Mouse (Mus musculus) hematopoietic stem cell, adult 5-6 weeks (primary cell): ENCODE data around the gene C1ql4. TPM values are rescaled to one million over a fixed set of nuclear protein-coding genes. Genes with fewer than 3 reads are reported as not detected.

Experiments
- ATAC-seq, 2 experiments: fragments of 125-278 bp in 1 of 2; replicated peaks in 1 of 2; 2 replicates each; pipeline ENCODE4 v1.8.0; 2016 to 2017; ENCODE audit warnings: inconsistent platforms in 2 of 2, mild to moderate bottlenecking in 2 of 2, moderate number of reproducible peaks in 2 of 2, low read depth in 1 of 2, moderate TSS enrichment in 1 of 2; ENCODE audit not compliant: low FRiP score in 2 of 2, poor library complexity in 2 of 2, severe bottlenecking in 2 of 2, insufficient read depth in 1 of 2, low TSS enrichment in 1 of 2
- total RNA-seq: library from RNA; stranded (forward); fragments of 172-1452, 232-1000 nt; gene quantifications from 2 replicates; pipeline ENCODE4 v1.2.3, GENCODE M21; 2017

C1ql4 gene
- total RNA-seq = not detected in 2 replicates

GRCm38 (mm10) chr15:99087253-99088075 is at the start of gene C1ql4:
TSS of gene C1ql4 (minus strand) at chr15:99087817.
- no peak for ATAC-seq

GRCm38 (mm10) chr15:99129956-99130910 is 42.6 kb upstream of the C1ql4 start:
- no peak for ATAC-seq

DNA sequence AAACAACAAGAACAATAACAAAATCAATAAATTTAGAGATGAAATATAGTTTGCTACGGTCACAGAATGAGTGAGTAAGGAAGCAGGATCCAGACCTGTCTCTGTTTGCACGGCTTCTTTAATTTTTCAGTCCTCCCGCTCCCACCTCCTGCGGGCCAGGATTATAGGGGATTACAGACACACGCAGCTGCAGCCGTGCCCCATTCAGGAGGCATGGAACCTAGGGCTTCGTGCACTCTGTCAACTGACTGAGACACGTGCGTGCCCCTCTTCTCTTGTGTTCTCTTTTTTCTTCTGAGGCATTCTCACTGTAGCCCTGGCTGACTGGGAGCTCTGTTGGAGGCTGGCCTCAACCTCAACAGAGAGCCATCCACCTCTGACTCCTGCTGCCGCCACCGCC is 41.8 kb upstream of the C1ql4 start:
- ATAC-seq = no peak

- no peak for ATAC-seq
These were observed 40.4 kb upstream of the C1ql4 start for GRCm38 (mm10) chr15:99127851-99128522.

- no peak for ATAC-seq
These were observed 39.3 kb upstream of the C1ql4 start for GRCm38 (mm10) chr15:99126816-99127365.

DNA sequence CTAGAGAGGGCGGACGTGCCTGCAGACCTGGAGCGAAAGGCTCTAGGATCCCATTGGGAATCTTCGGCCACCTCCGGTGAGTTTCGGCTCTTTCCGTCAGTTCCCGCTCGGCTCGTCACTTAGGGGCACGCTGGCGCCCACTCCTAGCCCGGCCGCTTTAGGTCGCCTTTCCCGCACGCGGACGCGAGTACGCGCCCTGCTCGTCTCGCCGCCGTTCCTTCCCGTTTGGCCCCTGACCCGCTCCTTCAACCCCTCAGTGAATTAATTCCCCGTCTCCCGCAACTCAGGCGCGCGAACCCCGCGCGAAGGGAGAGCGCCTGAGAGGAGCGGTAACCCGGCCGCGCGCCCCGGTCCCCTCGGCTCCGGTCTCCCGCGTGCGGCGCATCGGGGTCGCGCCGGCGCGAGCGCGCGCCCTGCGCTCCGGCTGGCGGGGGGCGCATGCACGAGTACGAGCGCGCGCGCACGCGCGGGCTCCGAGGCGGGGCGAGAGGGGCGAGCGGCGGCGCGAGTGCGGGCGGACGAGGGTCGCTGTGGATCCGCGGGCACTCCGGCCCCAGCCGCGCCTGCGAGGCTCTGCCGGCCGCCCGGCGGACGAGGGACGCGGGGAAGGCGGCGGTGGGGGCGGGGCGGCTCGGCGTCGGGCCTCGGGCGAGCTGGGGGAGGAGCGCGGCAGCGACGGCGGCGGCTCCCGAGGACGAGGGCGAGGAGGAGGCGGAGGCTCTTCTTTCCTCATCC is 38.6 kb upstream of the C1ql4 start:
- no peak for ATAC-seq

DNA sequence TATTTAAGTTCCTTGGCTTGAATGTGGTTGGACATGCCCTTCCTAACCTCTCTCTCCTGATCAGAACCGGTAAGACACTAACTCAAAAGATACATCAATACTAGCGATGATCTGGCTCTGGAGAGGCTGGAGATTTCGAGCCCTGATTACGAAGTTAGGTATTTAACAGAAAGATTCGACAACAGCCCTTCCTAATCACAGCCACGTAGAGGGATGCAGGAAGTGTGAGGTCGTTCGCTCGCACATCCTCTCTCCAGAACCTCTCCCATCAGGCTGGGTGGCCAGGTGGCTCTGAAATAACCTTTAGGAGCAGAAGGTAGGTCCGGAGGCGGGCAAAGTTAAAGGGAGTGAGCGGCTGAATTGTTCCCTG is 38.1 kb upstream of the C1ql4 start, which contains the start of gene Spats2:
Spats2 (plus strand) TSS at position 206 of the 370 bp plus-strand sequence.
- no peak for ATAC-seq

DNA sequence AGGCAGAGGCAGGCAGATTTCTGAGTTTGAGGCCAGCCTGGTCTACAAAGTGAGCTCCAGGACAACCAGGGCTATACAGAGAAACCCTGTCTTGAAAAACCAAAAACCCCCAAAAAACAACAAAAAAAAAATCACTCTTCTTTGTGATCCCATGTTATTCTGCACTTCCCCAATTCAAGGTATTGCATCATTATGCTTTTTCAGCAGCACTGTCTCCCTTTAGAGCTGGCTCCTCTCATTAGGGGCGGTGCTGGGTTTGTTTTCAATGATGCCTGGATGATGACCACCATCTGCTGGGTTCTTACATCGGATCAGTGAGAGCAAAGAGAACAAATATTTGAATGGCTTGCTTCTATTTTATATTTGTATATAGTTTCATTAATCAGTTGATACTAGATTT is 35.0 kb upstream of the C1ql4 start:
- no peak for ATAC-seq

DNA sequence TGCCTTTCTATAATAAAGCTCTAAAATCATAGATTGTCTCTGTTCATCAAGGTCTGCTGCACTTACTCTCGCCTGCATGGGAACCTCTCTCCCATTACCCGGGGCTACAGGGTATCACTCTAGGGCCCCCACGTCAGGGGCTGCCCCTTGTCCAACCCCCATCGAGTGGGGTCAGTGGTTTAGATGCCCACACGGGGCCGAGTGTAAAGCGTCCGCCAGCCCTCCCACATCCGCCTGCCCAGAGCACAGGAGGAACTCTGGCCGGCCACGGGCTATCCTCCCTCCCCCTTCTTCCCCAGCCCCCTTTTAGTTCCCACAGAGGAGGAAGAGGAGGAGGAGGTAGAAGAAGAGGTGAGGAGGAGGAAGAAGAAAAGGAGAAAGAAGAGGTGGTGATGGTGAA is 33.2 kb upstream of the C1ql4 start:
- no peak for ATAC-seq

- ATAC-seq = no peak
These were observed 28.9 kb upstream of the C1ql4 start for GRCm38 (mm10) chr15:99116539-99116938.

DNA sequence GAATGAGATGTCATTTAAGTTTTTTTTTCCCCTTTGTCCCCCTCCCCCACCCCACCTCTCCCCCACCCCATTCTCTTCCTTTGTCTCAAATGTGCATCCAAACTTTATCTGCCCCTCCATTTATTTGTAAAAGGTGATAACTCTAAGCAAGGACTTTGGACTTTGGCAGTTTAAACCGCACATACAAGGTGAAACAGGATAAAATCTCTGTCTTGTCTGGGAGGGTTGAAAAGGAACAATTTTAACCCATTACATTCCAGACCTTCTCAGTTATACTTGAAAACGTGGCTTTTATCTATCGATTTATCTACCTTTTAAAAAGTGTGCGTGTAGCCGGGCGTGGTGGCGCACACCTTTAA is 27.4 kb upstream of the C1ql4 start:
- ATAC-seq = no peak

GRCm38 (mm10) chr15:99114312-99115064 is 26.9 kb upstream of the C1ql4 start:
- no peak for ATAC-seq

DNA sequence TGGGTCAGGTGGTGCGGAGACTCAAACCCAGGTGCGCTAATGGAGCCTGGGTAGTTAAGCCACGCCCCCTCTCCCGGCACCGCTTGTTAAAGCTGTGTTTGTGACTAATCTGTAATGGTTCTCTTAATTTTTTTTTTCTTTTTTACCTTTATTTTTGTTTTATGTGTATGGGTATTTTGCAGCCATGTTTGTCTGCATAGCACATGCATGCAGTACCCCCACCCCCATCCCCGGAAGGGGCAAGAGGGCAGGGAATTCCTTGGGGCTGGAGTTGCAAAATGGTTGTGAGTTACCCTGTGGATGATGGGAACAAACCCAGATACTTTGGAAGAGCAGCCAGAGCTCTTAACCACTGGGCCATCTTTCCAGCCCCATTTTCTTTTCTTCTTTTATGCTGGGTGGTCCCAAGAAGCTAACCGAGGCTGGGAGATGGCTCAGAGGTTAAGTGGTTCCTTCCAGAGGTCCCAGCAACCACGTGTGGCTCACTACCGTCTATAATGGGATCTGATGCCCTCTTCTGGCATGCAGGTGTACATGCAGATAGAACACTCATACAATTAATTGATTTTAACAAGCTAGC is 25.9 kb upstream of the C1ql4 start:
- no peak for ATAC-seq

- ATAC-seq = no peak
These were observed 25.3 kb upstream of the C1ql4 start for GRCm38 (mm10) chr15:99112843-99113395.

GRCm38 (mm10) chr15:99111809-99112208 is 24.2 kb upstream of the C1ql4 start:
- ATAC-seq = no peak

DNA sequence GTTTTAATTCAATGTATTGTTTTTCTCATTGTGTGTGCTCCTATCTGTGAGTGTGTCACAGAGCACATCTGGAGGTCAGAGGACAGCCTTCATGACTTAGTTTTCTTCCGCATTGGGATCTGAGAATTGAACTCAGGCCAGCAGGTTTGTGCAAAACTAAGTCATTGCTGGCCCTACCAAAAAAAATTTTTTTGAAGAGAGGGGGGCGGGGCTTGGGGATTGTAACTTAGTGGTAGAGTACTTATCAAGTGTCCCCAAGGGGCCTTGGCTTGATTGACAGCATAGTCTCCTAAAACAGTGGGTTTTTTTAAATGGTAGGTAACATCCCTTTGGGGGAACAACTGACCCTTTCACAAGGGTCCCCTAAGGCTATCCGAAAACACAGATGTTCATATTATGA is 23.5 kb upstream of the C1ql4 start:
- no peak for ATAC-seq
